In the genomic region with DNA sequence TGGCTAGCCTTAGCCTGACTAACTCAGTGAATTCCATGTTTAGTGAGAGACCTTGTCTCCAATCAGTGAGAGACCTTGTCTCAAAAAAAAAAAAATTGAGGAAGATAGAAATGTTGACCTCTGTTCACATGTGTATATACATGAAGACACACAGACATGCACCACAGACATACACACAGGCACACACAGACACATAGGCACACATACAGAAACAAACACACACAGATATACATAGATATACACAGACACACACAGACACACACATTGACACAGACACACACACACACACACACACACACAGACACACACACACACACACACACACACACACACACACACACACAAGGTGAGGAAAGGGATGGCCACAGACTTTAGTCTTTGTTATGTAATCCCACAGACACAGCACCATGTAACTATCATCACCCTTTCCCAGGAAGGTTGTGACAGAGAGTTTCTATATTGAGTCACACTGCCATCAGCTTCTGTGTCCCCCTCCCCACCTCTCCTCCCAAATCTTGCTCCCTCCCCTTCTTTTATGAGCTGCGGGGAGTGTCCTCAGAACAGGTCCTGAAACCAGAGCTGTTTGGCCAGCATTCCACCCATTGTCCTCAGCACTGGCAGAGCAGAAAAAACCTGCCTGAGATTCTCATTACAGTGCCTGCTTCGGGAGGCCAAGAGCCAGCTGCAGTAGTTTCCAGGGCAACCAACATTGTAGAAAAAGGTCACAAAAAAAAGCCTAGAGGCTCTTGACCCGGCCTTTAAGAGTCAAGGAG, we compare ENCODE assay signal across 7 mouse cellular contexts.
DNase-seq lines count a peak whose midpoint lies in the region; ATAC-seq lines count a peak whose summit lies in the region.

No protein-coding gene starts in this region.

- WGBS in forebrain, embryonic 14.5 days: 0% methylated on average over 3 of the region's 3 CpGs
- WGBS in intestine, embryonic 14.5 days: 13% methylated on average over 3 of the region's 3 CpGs
- 2% methylated on average over 3 of the region's 3 CpGs for WGBS in midbrain, embryonic 11.5 days

- H3K27me3 ChIP-seq in forebrain, embryonic 14.5 days (replicated peaks; ENCODE audit: control insufficient read depth, insufficient read depth, low read length): no peaks in the 10 kb centered on the region
- no peaks in the 10 kb centered on the region for H3K27me3 ChIP-seq in intestine, embryonic 14.5 days (replicated peaks; ENCODE audit: control insufficient read depth, insufficient read depth, low read length)
- H3K27me3 ChIP-seq in midbrain, embryonic 11.5 days (ENCODE audit: control insufficient read depth, insufficient read depth, low read length): no peaks in the 10 kb centered on the region

- H3K36me3 ChIP-seq in forebrain, embryonic 14.5 days (ENCODE audit: control insufficient read depth, insufficient read depth, low read length): no peaks in the 10 kb centered on the region
- no peaks in the 10 kb centered on the region for H3K36me3 ChIP-seq in intestine, embryonic 14.5 days (ENCODE audit: control insufficient read depth, insufficient read depth, low read length)
- no peaks in the 10 kb centered on the region for H3K36me3 ChIP-seq in midbrain, embryonic 11.5 days (ENCODE audit: control insufficient read depth, insufficient read depth, low read length)

- peak overlapping the region; percentile 45 for H3K27ac ChIP-seq in brown adipose tissue, adult 24 weeks (replicated peaks; ENCODE audit: low read depth, low read length)
- H3K27ac ChIP-seq in forebrain, embryonic 14.5 days (ENCODE audit: low read depth, low read length): no peak overlapping the region
- H3K27ac ChIP-seq in intestine, embryonic 14.5 days (ENCODE audit: low read depth): no peak overlapping the region
- no peak overlapping the region; the same call in 1 of the 2 replicates for H3K27ac ChIP-seq in midbrain, embryonic 11.5 days (ENCODE audit: low read depth, low read length)

- no peak overlapping the region for H3K4me2 ChIP-seq in forebrain, embryonic 14.5 days (ENCODE audit: low read length)
- no peak overlapping the region for H3K4me2 ChIP-seq in intestine, embryonic 14.5 days (ENCODE audit: low read length)
- no peak overlapping the region; the same call in 1 of the 2 replicates for H3K4me2 ChIP-seq in midbrain, embryonic 11.5 days

- ATAC-seq in forebrain, embryonic 14.5 days: peak; percentile 62; the same call in 1 of the 2 replicates
- peak; percentile 75; the same call in 1 of the 2 replicates for ATAC-seq in intestine, embryonic 14.5 days (replicated peaks; ENCODE audit: low FRiP score, low TSS enrichment, low read depth)
- ATAC-seq in midbrain, embryonic 11.5 days (ENCODE audit: low FRiP score): peak; percentile 94

- H3K9me3 ChIP-seq in forebrain, embryonic 14.5 days (replicated peaks; ENCODE audit: control insufficient read depth, low read length): no peaks in the 10 kb centered on the region
- H3K9me3 ChIP-seq in intestine, embryonic 14.5 days (ENCODE audit: control insufficient read depth, low read length): no peaks in the 10 kb centered on the region
- no peaks in the 10 kb centered on the region for H3K9me3 ChIP-seq in midbrain, embryonic 11.5 days (ENCODE audit: control insufficient read depth, low read length)

- H3K4me1 ChIP-seq in brown adipose tissue, adult 24 weeks (ENCODE audit: control insufficient read depth, insufficient read depth, insufficient read length, low read length): peaks cover 13% of the 10 kb centered on the region; the same call in 1 of the 2 replicates
- peaks cover 6% of the 10 kb centered on the region; the same call in 1 of the 2 replicates for H3K4me1 ChIP-seq in forebrain, embryonic 14.5 days (ENCODE audit: control insufficient read depth, insufficient read depth, low read length)
- H3K4me1 ChIP-seq in intestine, embryonic 14.5 days (replicated peaks; ENCODE audit: control insufficient read depth, insufficient read depth, low read length): peaks cover 14% of the 10 kb centered on the region
- H3K4me1 ChIP-seq in midbrain, embryonic 11.5 days (ENCODE audit: control insufficient read depth, insufficient read depth, low read length): peaks cover 13% of the 10 kb centered on the region

- peak; percentile 29 for DNase-seq in forebrain, embryonic 14.5 days (ENCODE audit: low spot score)
- DNase-seq in intestine, embryonic 14.5 days (ENCODE audit: low spot score): peak; percentile 52
- peak; percentile 94 for DNase-seq in midbrain, embryonic 11.5 days (ENCODE audit: low spot score, missing footprints)
- DNase-seq in cerebellum, adult 8-10 months: no peak
- DNase-seq in urinary bladder, postnatal 10 days (ENCODE audit: low spot score): no peak
- DNase-seq in right cerebral cortex, postnatal 36 days (ENCODE audit: low spot score in 2 of 2): no peak

- H3K9ac ChIP-seq in forebrain, embryonic 14.5 days (ENCODE audit: low read length): no peak overlapping the region
- H3K9ac ChIP-seq in intestine, embryonic 14.5 days (ENCODE audit: low read length): no peak overlapping the region
- H3K9ac ChIP-seq in midbrain, embryonic 11.5 days (ENCODE audit: low read length): no peak overlapping the region; the same call in 1 of the 2 replicates

- H3K4me3 ChIP-seq in brown adipose tissue, adult 24 weeks (ENCODE audit: insufficient read depth, low read depth, low read length): no peak overlapping the region
- no peak overlapping the region for H3K4me3 ChIP-seq in forebrain, embryonic 14.5 days (ENCODE audit: low read depth, low read length)
- H3K4me3 ChIP-seq in intestine, embryonic 14.5 days (ENCODE audit: low read depth, low read length): no peak overlapping the region
- H3K4me3 ChIP-seq in midbrain, embryonic 11.5 days (ENCODE audit: low read depth, low read length): no peak overlapping the region

Comparison
In these comparisons a context has a peak if more than half of its experiments do, and no peak if none do; other contexts are left out.
1. DNase-seq: peak in forebrain, embryonic 14.5 days (single experiment), intestine, embryonic 14.5 days (single experiment) and midbrain, embryonic 11.5 days (single experiment); none in cerebellum, adult 8-10 months (single experiment), urinary bladder, postnatal 10 days (single experiment) and right cerebral cortex, postnatal 36 days (0 of 2).
2. Peak in every context shown above with its lines, with median percentiles within 50 percentile points of each other: ATAC-seq.